Mouse (Mus musculus): ENCODE measurements around the gene Tnfaip8l2. TPM values are rescaled to one million over a fixed set of nuclear protein-coding genes. Genes with fewer than 3 reads are reported as not detected.

Tnfaip8l2 gene
- polyA plus RNA-seq, 1 experiment from 2014 or later, result 2.0 TPM

GRCm38 (mm10) chr3:95172526-95173255 is 30.5 kb upstream of the Tnfaip8l2 start:
- Histone ChIP-seq H3K9ac (peak overlapping the region; percentile 45; the same call in 1 of the 2 replicates), H3K4me2 (peak overlapping the region; percentile 40)

GRCm38 (mm10) chr3:95171105-95171504 is 28.9 kb upstream of the Tnfaip8l2 start:
- Histone ChIP-seq H3K9me3 (no peaks in the 10 kb centered on the region), H3K27ac (no peak overlapping the region), H3K36me3 (replicated peaks) (peaks cover 71% of the 10 kb centered on the region), H3K27me3 (peaks cover 57% of the 10 kb centered on the region), H3K4me3 (replicated peaks) (no peak overlapping the region), H3K9ac (no peak overlapping the region), H3K4me2 (no peak overlapping the region), H3K4me1 (peaks cover 21% of the 10 kb centered on the region)
- WGBS, result 87% methylated on average over 6 of the region's 6 CpGs
- ATAC-seq (ENCODE audit: low FRiP score), result no peak

More at GRCm38 (mm10) chr3:95172526-95173255, 30.5 kb upstream of the Tnfaip8l2 start:
- peaks cover 56% of the 10 kb centered on the region for H3K36me3 ChIP-seq (replicated peaks)
- H3K4me3 ChIP-seq (replicated peaks), result peak overlapping the region; percentile 26
- H3K4me1 ChIP-seq, result peaks cover 21% of the 10 kb centered on the region
- H3K27ac ChIP-seq, result no peak overlapping the region
- no peaks in the 10 kb centered on the region for H3K9me3 ChIP-seq
- H3K27me3 ChIP-seq, result peaks cover 57% of the 10 kb centered on the region
- WGBS, result 14% methylated on average over 61 of the region's 84 CpGs
- ATAC-seq (ENCODE audit: low FRiP score), result 0 out of 2 replicates have a peak, but pooled peaks have one; percentile 11

- Histone ChIP-seq H3K27me3 (peaks cover 57% of the 10 kb centered on the region), H3K27ac (no peak overlapping the region), H3K4me3 (replicated peaks) (no peak overlapping the region), H3K9ac (no peak overlapping the region), H3K4me1 (peaks cover 21% of the 10 kb centered on the region), H3K9me3 (no peaks in the 10 kb centered on the region), H3K36me3 (replicated peaks) (peaks cover 77% of the 10 kb centered on the region), H3K4me2 (no peak overlapping the region)
- 87% methylated on average over 10 of the region's 10 CpGs for WGBS
- no peak for ATAC-seq (ENCODE audit: low FRiP score)
Observed at GRCm38 (mm10) chr3:95169996-95170395, 27.8 kb upstream of the Tnfaip8l2 start.

- H3K9ac ChIP-seq, result no peak overlapping the region
- 90% methylated on average over 5 of the region's 5 CpGs for WGBS
- H3K9me3 ChIP-seq, result no peaks in the 10 kb centered on the region
- H3K4me1 ChIP-seq, result peaks cover 37% of the 10 kb centered on the region
- no peak overlapping the region for H3K4me2 ChIP-seq
- H3K36me3 ChIP-seq (replicated peaks), result peaks cover 50% of the 10 kb centered on the region
- H3K27me3 ChIP-seq, result peaks cover 11% of the 10 kb centered on the region
- H3K27ac ChIP-seq, result no peak overlapping the region
- no peak overlapping the region for H3K4me3 ChIP-seq (replicated peaks)
- no peak for ATAC-seq (ENCODE audit: low FRiP score)
Observed at GRCm38 (mm10) chr3:95164840-95165239, 22.7 kb upstream of the Tnfaip8l2 start.

- 68% methylated on average over 5 of the region's 5 CpGs for WGBS
- peaks cover 8% of the 10 kb centered on the region for H3K27me3 ChIP-seq
- H3K27ac ChIP-seq, result no peak overlapping the region
- no peak overlapping the region for H3K4me3 ChIP-seq (replicated peaks)
- peaks cover 43% of the 10 kb centered on the region for H3K4me1 ChIP-seq
- H3K9ac ChIP-seq, result no peak overlapping the region
- no peaks in the 10 kb centered on the region for H3K9me3 ChIP-seq
- peaks cover 44% of the 10 kb centered on the region for H3K36me3 ChIP-seq (replicated peaks)
- no peak overlapping the region for H3K4me2 ChIP-seq
- no peak for ATAC-seq (ENCODE audit: low FRiP score)
Observed at GRCm38 (mm10) chr3:95164256-95164550, 22.0 kb upstream of the Tnfaip8l2 start.

GRCm38 (mm10) chr3:95163419-95164255 is 21.5 kb upstream of the Tnfaip8l2 start:
- Histone ChIP-seq H3K4me1 (peaks cover 43% of the 10 kb centered on the region), H3K4me2 (peak overlapping the region; percentile 72), H3K4me3 (replicated peaks) (peak overlapping the region; percentile 10), H3K9ac (peak overlapping the region; percentile 86; the same call in 1 of the 2 replicates), H3K36me3 (replicated peaks) (peaks cover 38% of the 10 kb centered on the region), H3K9me3 (no peaks in the 10 kb centered on the region), H3K27me3 (peaks cover 9% of the 10 kb centered on the region), H3K27ac (no peak overlapping the region)
- 67% methylated on average over 11 of the region's 11 CpGs for WGBS
- no peak for ATAC-seq (ENCODE audit: low FRiP score)

GRCm38 (mm10) chr3:95162345-95162628 is 20.1 kb upstream of the Tnfaip8l2 start:
- Histone ChIP-seq H3K9me3 (no peaks in the 10 kb centered on the region), H3K9ac (peak overlapping the region; percentile 86), H3K27ac (peak overlapping the region; percentile 63; the same call in 1 of the 2 replicates), H3K36me3 (replicated peaks) (peaks cover 25% of the 10 kb centered on the region), H3K4me3 (replicated peaks) (peak overlapping the region; percentile 78), H3K27me3 (peaks cover 11% of the 10 kb centered on the region), H3K4me2 (peak overlapping the region; percentile 72), H3K4me1 (peaks cover 43% of the 10 kb centered on the region)
- 33% methylated on average over 2 of the region's 2 CpGs for WGBS
- no peak for ATAC-seq (ENCODE audit: low FRiP score)

- Histone ChIP-seq H3K4me1 (peaks cover 43% of the 10 kb centered on the region), H3K27me3 (peaks cover 16% of the 10 kb centered on the region), H3K4me3 (replicated peaks) (peak overlapping the region; percentile 78), H3K9me3 (no peaks in the 10 kb centered on the region), H3K4me2 (peak overlapping the region; percentile 72), H3K36me3 (replicated peaks) (peaks cover 20% of the 10 kb centered on the region), H3K9ac (peak overlapping the region; percentile 86), H3K27ac (peak overlapping the region; percentile 63)
- ATAC-seq (ENCODE audit: low FRiP score), result no peak
- WGBS, result 2% methylated on average over 9 of the region's 9 CpGs
Observed at GRCm38 (mm10) chr3:95161618-95162344, 19.6 kb upstream of the Tnfaip8l2 start.

GRCm38 (mm10) chr3:95161041-95161551 is 18.9 kb upstream of the Tnfaip8l2 start:
- Histone ChIP-seq H3K27ac (peak overlapping the region; percentile 63), H3K4me3 (replicated peaks) (peak overlapping the region; percentile 78), H3K9me3 (no peaks in the 10 kb centered on the region), H3K27me3 (peaks cover 16% of the 10 kb centered on the region), H3K4me1 (peaks cover 43% of the 10 kb centered on the region), H3K4me2 (peak overlapping the region; percentile 72), H3K36me3 (replicated peaks) (peaks cover 13% of the 10 kb centered on the region), H3K9ac (peak overlapping the region; percentile 86)
- peak; percentile 21; the same call in 1 of the 2 replicates for ATAC-seq (ENCODE audit: low FRiP score)
- 0% methylated on average over 30 of the region's 30 CpGs for WGBS

GRCm38 (mm10) chr3:95159987-95160963 is 18.1 kb upstream of the Tnfaip8l2 start, which contains the start of gene Sema6c:
Gene Sema6c, plus strand, starts transcription at chr3:95160457.
- H3K9me3 ChIP-seq, result no peaks in the 10 kb centered on the region
- H3K27ac ChIP-seq, result peak within 1 kb of the TSS; percentile 80
- peak; percentile 97 for ATAC-seq (ENCODE audit: low FRiP score)
- WGBS, result under 1% methylated on average over 66 of the region's 66 CpGs
- peak within 1 kb of the TSS; percentile 72 for H3K4me2 ChIP-seq
- H3K9ac ChIP-seq, result peak within 1 kb of the TSS; percentile 86
- peak within 1 kb of the TSS; percentile 78 for H3K4me3 ChIP-seq (replicated peaks)
- peaks cover 8% of the 10 kb centered on the region; the same call in 1 of the 2 replicates for H3K36me3 ChIP-seq (replicated peaks)
- H3K27me3 ChIP-seq, result peaks cover 16% of the 10 kb centered on the region
- peaks cover 43% of the 10 kb centered on the region for H3K4me1 ChIP-seq

GRCm38 (mm10) chr3:95159511-95159986 is 17.4 kb upstream of the Tnfaip8l2 start:
- Histone ChIP-seq H3K27me3 (peaks cover 16% of the 10 kb centered on the region), H3K9me3 (no peaks in the 10 kb centered on the region), H3K27ac (no peak overlapping the region), H3K4me3 (replicated peaks) (peak overlapping the region; percentile 78), H3K4me2 (peak overlapping the region; percentile 72), H3K36me3 (replicated peaks) (peaks cover 4% of the 10 kb centered on the region; the same call in 1 of the 2 replicates), H3K4me1 (peaks cover 40% of the 10 kb centered on the region), H3K9ac (peak overlapping the region; percentile 86)
- no peak for ATAC-seq (ENCODE audit: low FRiP score)
- 16% methylated on average over 8 of the region's 8 CpGs for WGBS
